Mouse (Mus musculus): ENCODE results near the gene Akap2. TPM values are rescaled to one million over a fixed set of nuclear protein-coding genes. Genes with fewer than 3 reads are reported as not detected.

Akap2 gene
- polyA plus RNA-seq, 1 experiment from 2014 or later = 21.3 TPM

DNA sequence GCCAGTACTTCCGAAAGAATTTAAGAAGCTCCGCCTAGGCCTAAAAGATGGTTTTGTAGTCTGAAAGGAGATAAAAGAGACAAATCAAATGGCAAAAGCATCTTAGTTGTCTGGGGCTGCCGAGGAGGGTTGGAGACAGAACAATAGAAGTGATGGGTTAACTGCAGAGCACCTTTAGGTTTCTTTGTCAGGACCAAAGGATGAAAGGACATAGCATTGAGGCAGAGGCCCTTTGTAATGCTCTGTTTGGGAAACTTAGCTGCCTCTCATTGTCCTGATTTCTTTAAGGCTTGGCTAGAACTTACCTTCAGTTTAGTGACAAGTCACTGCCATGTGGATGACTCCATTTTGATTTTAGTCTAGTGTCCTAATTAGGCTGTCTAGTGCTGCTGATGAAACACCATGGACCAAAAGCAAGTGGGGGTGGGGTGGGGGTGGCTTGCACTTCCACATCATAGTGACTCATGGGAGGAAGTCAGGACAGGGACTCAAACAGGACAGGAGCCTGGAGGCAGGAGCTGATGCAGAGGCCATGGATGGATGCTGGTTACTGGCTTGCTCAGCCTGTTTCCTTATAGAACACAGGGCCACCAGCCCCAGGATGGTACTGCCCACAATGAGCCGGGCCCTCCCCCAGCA lies 52.8 kb downstream of the Akap2 start:
- DNase-seq (ENCODE audit: low spot score) = no peak
- Histone ChIP-seq H3K4me3 (no peak overlapping the region), H3K36me3 (replicated peaks) (no peaks in the 10 kb centered on the region), H3K27me3 (replicated peaks; ENCODE audit: low read depth, poor library complexity, severe bottlenecking) (no peaks in the 10 kb centered on the region), H3K27ac (replicated peaks) (peak overlapping the region; percentile 48), H3K9me3 (no peaks in the 10 kb centered on the region), H3K4me1 (peaks cover 31% of the 10 kb centered on the region)
- 77% methylated on average over 4 of the region's 4 CpGs for WGBS

GRCm38 (mm10) chr4:57771558-57772219 lies 54.2 kb downstream of the Akap2 start:
- peaks cover 17% of the 10 kb centered on the region for H3K4me1 ChIP-seq
- no peak for DNase-seq (ENCODE audit: low spot score)
- H3K27ac ChIP-seq (replicated peaks) = no peak overlapping the region
- WGBS = 98% methylated on average over 2 of the region's 2 CpGs
- H3K27me3 ChIP-seq (replicated peaks; ENCODE audit: low read depth, poor library complexity, severe bottlenecking) = no peaks in the 10 kb centered on the region
- no peaks in the 10 kb centered on the region for H3K9me3 ChIP-seq
- H3K4me3 ChIP-seq = no peak overlapping the region
- no peaks in the 10 kb centered on the region for H3K36me3 ChIP-seq (replicated peaks)

GRCm38 (mm10) chr4:57772851-57773510 lies 55.5 kb downstream of the Akap2 start:
- 56% methylated on average over 11 of the region's 11 CpGs for WGBS

DNA sequence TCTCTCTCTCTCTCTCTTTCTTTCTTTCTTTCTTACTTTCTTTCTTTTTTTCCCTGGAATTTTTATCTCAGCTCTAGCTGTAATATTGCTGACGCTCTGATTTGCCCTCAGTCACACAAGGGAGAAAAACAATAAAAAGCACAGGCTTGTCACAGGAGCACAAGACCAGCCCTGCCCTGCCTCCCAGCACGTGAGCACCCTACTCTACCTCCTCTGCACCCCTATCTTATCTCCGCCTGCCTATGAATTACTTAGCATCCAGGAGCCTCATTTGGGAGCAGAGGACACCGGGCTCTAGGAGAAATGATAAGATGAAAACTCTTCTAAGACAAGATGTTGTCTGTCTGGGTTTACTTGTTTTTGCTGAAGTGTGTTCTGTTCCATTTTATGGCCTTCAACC lies 57.1 kb downstream of the Akap2 start:
- 78% methylated on average over 4 of the region's 4 CpGs for WGBS
- no peak for DNase-seq (ENCODE audit: low spot score)
- H3K27ac ChIP-seq (replicated peaks) = no peak overlapping the region
- H3K9me3 ChIP-seq = no peaks in the 10 kb centered on the region
- no peak overlapping the region for H3K4me3 ChIP-seq
- H3K36me3 ChIP-seq (replicated peaks) = no peaks in the 10 kb centered on the region
- no peaks in the 10 kb centered on the region for H3K27me3 ChIP-seq (replicated peaks; ENCODE audit: low read depth, poor library complexity, severe bottlenecking)
- H3K4me1 ChIP-seq = peaks cover 12% of the 10 kb centered on the region

More at GRCm38 (mm10) chr4:57772851-57773510, 55.5 kb downstream of the Akap2 start:
- Histone ChIP-seq H3K4me1 (peaks cover 16% of the 10 kb centered on the region), H3K36me3 (replicated peaks) (no peaks in the 10 kb centered on the region), H3K27ac (replicated peaks) (no peak overlapping the region), H3K9me3 (no peaks in the 10 kb centered on the region), H3K4me3 (no peak overlapping the region), H3K27me3 (replicated peaks; ENCODE audit: low read depth, poor library complexity, severe bottlenecking) (no peaks in the 10 kb centered on the region)
- DNase-seq (ENCODE audit: low spot score) = no peak

GRCm38 (mm10) chr4:57775582-57775981 lies 58.1 kb downstream of the Akap2 start:
- H3K36me3 ChIP-seq (replicated peaks) = no peaks in the 10 kb centered on the region
- DNase-seq (ENCODE audit: low spot score) = no peak
- H3K4me1 ChIP-seq = peaks cover 12% of the 10 kb centered on the region
- no peak overlapping the region for H3K4me3 ChIP-seq
- H3K9me3 ChIP-seq = no peaks in the 10 kb centered on the region
- H3K27ac ChIP-seq (replicated peaks) = no peak overlapping the region
- no peaks in the 10 kb centered on the region for H3K27me3 ChIP-seq (replicated peaks; ENCODE audit: low read depth, poor library complexity, severe bottlenecking)

- DNase-seq (ENCODE audit: low spot score) = peak; percentile 37
- peaks cover 29% of the 10 kb centered on the region for H3K27me3 ChIP-seq (replicated peaks; ENCODE audit: low read depth, poor library complexity, severe bottlenecking)
- no peaks in the 10 kb centered on the region for H3K9me3 ChIP-seq
- no peaks in the 10 kb centered on the region for H3K36me3 ChIP-seq (replicated peaks)
- H3K4me1 ChIP-seq = peaks cover 36% of the 10 kb centered on the region
- peak overlapping the region; percentile 39 for H3K4me3 ChIP-seq
- WGBS = 8% methylated on average over 4 of the region's 4 CpGs
- H3K27ac ChIP-seq (replicated peaks) = peak overlapping the region; percentile 71
These were observed 62.9 kb downstream of the Akap2 start for GRCm38 (mm10) chr4:57780403-57780802.

GRCm38 (mm10) chr4:57780833-57781641 lies 63.6 kb downstream of the Akap2 start:
- Histone ChIP-seq H3K4me3 (peak overlapping the region; percentile 39), H3K4me1 (peaks cover 36% of the 10 kb centered on the region), H3K9me3 (no peaks in the 10 kb centered on the region), H3K27me3 (replicated peaks; ENCODE audit: low read depth, poor library complexity, severe bottlenecking) (peaks cover 29% of the 10 kb centered on the region), H3K27ac (replicated peaks) (peak overlapping the region; percentile 71), H3K36me3 (replicated peaks) (no peaks in the 10 kb centered on the region)
- WGBS = 1% methylated on average over 20 of the region's 20 CpGs
- DNase-seq (ENCODE audit: low spot score) = peak; percentile 53

DNA sequence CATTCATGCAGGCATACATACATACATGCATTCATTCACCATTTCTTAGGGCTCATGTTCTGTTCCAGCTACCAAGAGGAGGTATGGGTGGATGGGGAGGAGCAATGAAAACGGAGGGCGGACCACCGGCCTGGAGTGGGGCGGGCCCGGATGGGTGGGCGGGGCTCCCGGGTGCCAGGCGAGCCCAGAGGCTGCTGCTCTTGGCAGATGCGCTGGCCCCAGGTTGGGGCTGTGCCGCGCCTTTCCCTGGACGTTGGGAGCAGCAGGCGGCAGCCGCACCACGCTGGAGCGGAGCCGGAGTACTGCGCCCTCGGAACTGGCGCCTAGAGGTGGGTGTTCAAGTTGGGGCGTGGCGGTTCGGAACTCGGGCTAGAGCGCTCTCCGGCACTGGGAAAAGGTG lies 64.5 kb downstream of the Akap2 start:
- Histone ChIP-seq H3K4me3 (peak overlapping the region; percentile 62), H3K4me1 (peaks cover 36% of the 10 kb centered on the region), H3K27ac (replicated peaks) (peak overlapping the region; percentile 65), H3K27me3 (replicated peaks; ENCODE audit: low read depth, poor library complexity, severe bottlenecking) (peaks cover 29% of the 10 kb centered on the region), H3K9me3 (no peaks in the 10 kb centered on the region), H3K36me3 (replicated peaks) (no peaks in the 10 kb centered on the region)
- DNase-seq (ENCODE audit: low spot score) = peak; percentile 84
- under 1% methylated on average over 26 of the region's 26 CpGs for WGBS

GRCm38 (mm10) chr4:57782549-57783390 lies 65.3 kb downstream of the Akap2 start:
- Histone ChIP-seq H3K27me3 (replicated peaks; ENCODE audit: low read depth, poor library complexity, severe bottlenecking) (peaks cover 29% of the 10 kb centered on the region), H3K27ac (replicated peaks) (peak overlapping the region; percentile 65), H3K36me3 (replicated peaks) (no peaks in the 10 kb centered on the region), H3K4me3 (peak overlapping the region; percentile 62), H3K4me1 (peaks cover 36% of the 10 kb centered on the region), H3K9me3 (no peaks in the 10 kb centered on the region)
- DNase-seq (ENCODE audit: low spot score) = peak; percentile 52
- 2% methylated on average over 33 of the region's 33 CpGs for WGBS

DNA sequence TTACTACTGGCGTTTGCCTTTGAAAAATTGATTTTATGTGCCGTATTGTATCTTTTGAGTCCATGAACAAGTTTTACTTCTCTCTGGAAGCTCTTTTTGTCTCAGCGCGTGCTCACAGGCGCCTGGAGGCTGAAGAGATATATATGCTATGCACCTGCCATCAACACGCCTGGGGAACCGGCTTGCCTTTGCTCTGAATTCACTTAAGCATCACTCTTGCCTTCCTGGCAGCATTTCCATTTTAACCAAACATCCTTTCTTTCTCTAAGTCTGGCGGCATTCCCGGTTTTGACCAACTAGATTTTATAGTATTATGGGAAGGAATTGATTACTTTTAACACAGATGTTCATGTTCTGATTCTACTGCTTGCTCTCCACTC lies 65.9 kb downstream of the Akap2 start:
- Histone ChIP-seq H3K4me3 (peak overlapping the region; percentile 62), H3K4me1 (peaks cover 36% of the 10 kb centered on the region), H3K9me3 (no peaks in the 10 kb centered on the region), H3K36me3 (replicated peaks) (no peaks in the 10 kb centered on the region), H3K27me3 (replicated peaks; ENCODE audit: low read depth, poor library complexity, severe bottlenecking) (peaks cover 29% of the 10 kb centered on the region), H3K27ac (replicated peaks) (0 out of 2 replicates have a peak overlapping the region, but pooled peaks have one; percentile 65)
- WGBS = 43% methylated on average over 9 of the region's 9 CpGs
- no peak for DNase-seq (ENCODE audit: low spot score)

GRCm38 (mm10) chr4:57783853-57784600 lies 66.6 kb downstream of the Akap2 start:
- WGBS = 78% methylated on average over 11 of the region's 11 CpGs
- no peaks in the 10 kb centered on the region for H3K9me3 ChIP-seq
- DNase-seq (ENCODE audit: low spot score) = no peak
- H3K36me3 ChIP-seq (replicated peaks) = no peaks in the 10 kb centered on the region
- H3K27ac ChIP-seq (replicated peaks) = no peak overlapping the region
- H3K4me1 ChIP-seq = peaks cover 41% of the 10 kb centered on the region
- H3K27me3 ChIP-seq (replicated peaks; ENCODE audit: low read depth, poor library complexity, severe bottlenecking) = peaks cover 29% of the 10 kb centered on the region
- no peak overlapping the region for H3K4me3 ChIP-seq

Measured in embryonic facial prominence, embryonic 10.5 days (tissue).